Comparison of ENCODE assay signal across 8 mouse cellular contexts in genomic region chr12:76015489-76015888, GRCm38 (mm10).
A peak's percentile ranks its signal among the peaks of the same experiment; 100 is the strongest.
DNase-seq lines count a peak whose midpoint lies in the region; ATAC-seq lines count a peak whose summit lies in the region.

No protein-coding gene starts in this region.

- 45% methylated on average over 11 of the region's 11 CpGs for WGBS in lung, embryonic 15.5 days
- WGBS in hindbrain, embryonic 13.5 days: 90% methylated on average over 11 of the region's 11 CpGs
- 90% methylated on average over 11 of the region's 11 CpGs for WGBS in forebrain, embryonic 11.5 days

- H3K9me3 ChIP-seq in lung, embryonic 15.5 days: no peaks in the 10 kb centered on the region
- no peaks in the 10 kb centered on the region for H3K9me3 ChIP-seq in hindbrain, embryonic 13.5 days
- no peaks in the 10 kb centered on the region for H3K9me3 ChIP-seq in forebrain, embryonic 11.5 days (ENCODE audit: control insufficient read depth, low read length)

- H3K36me3 ChIP-seq in lung, embryonic 15.5 days: peaks cover 9% of the 10 kb centered on the region; the same call in 1 of the 2 replicates
- H3K36me3 ChIP-seq in hindbrain, embryonic 13.5 days: peaks cover 41% of the 10 kb centered on the region
- peaks cover 9% of the 10 kb centered on the region for H3K36me3 ChIP-seq in forebrain, embryonic 11.5 days (ENCODE audit: control insufficient read depth, insufficient read depth, low read length)

- no peak overlapping the region for H3K9ac ChIP-seq in lung, embryonic 15.5 days
- no peak overlapping the region for H3K9ac ChIP-seq in hindbrain, embryonic 13.5 days
- no peak overlapping the region for H3K9ac ChIP-seq in forebrain, embryonic 11.5 days (ENCODE audit: low read length)

- H3K27me3 ChIP-seq in lung, embryonic 15.5 days: no peaks in the 10 kb centered on the region
- H3K27me3 ChIP-seq in hindbrain, embryonic 13.5 days: no peaks in the 10 kb centered on the region
- H3K27me3 ChIP-seq in forebrain, embryonic 11.5 days (ENCODE audit: control insufficient read depth, insufficient read depth, low read length): no peaks in the 10 kb centered on the region

- H3K4me1 ChIP-seq in lung, embryonic 15.5 days: 0 out of 2 replicates have a peak, but pooled peaks cover 5% of the 10 kb centered on the region
- H3K4me1 ChIP-seq in hindbrain, embryonic 13.5 days (replicated peaks): no peaks in the 10 kb centered on the region
- no peaks in the 10 kb centered on the region; the same call in 1 of the 2 replicates for H3K4me1 ChIP-seq in forebrain, embryonic 11.5 days (replicated peaks; ENCODE audit: control insufficient read depth, insufficient read depth, low read length)

- H3K4me3 ChIP-seq in lung, embryonic 15.5 days: no peak overlapping the region
- H3K4me3 ChIP-seq in hindbrain, embryonic 13.5 days: no peak overlapping the region
- H3K4me3 ChIP-seq in forebrain, embryonic 11.5 days (ENCODE audit: low read depth, low read length): no peak overlapping the region

- peak overlapping the region; percentile 29; the same call in 1 of the 2 replicates for H3K4me2 ChIP-seq in lung, embryonic 15.5 days
- no peak overlapping the region for H3K4me2 ChIP-seq in hindbrain, embryonic 13.5 days
- H3K4me2 ChIP-seq in forebrain, embryonic 11.5 days (ENCODE audit: low read depth, low read length, severe bottlenecking): no peak overlapping the region

- intact Hi-C loops in gastrocnemius, postnatal 14 days (cut with DNase I; ENCODE audit: low total_unique reads): no loop called here

- peak overlapping the region; percentile 84 for H3K27ac ChIP-seq in lung, embryonic 15.5 days
- no peak overlapping the region for H3K27ac ChIP-seq in hindbrain, embryonic 13.5 days
- H3K27ac ChIP-seq in forebrain, embryonic 11.5 days (ENCODE audit: low read depth, low read length): no peak overlapping the region

- peak; percentile 43; the same call in 1 of the 2 replicates for ATAC-seq in lung, embryonic 15.5 days (ENCODE audit: borderline replicate concordance, extremely low read depth, low FRiP score, low TSS enrichment)
- ATAC-seq in hindbrain, embryonic 13.5 days (ENCODE audit: low FRiP score): no peak
- no peak for ATAC-seq in forebrain, embryonic 11.5 days (replicated peaks; ENCODE audit: low FRiP score)

- DNase-seq in right cerebral cortex, postnatal 4 days: peak; percentile 39
- no peak for DNase-seq in right cerebral cortex, adult 18-20 months
- peak; percentile 62 for DNase-seq in gastrocnemius, postnatal 14 days
- peak; percentile 38 to 66 for DNase-seq in urinary bladder, postnatal 36 days (ENCODE audit: low spot score in 2 of 2)
- DNase-seq in T-cell, adult 2 months (ENCODE audit: low spot score): no peak
- no peak for DNase-seq in forebrain, embryonic 11.5 days (ENCODE audit: low spot score)

Comparison
In these comparisons a context has a peak if more than half of its experiments do, and no peak if none do; other contexts are left out.
1. DNase-seq: peak in right cerebral cortex, postnatal 4 days (single experiment), gastrocnemius, postnatal 14 days (single experiment) and urinary bladder, postnatal 36 days (2 of 2); none in right cerebral cortex, adult 18-20 months (single experiment), T-cell, adult 2 months (single experiment) and forebrain, embryonic 11.5 days (single experiment).